Mouse (Mus musculus): ENCODE results near the gene Gm21985.

DNA sequence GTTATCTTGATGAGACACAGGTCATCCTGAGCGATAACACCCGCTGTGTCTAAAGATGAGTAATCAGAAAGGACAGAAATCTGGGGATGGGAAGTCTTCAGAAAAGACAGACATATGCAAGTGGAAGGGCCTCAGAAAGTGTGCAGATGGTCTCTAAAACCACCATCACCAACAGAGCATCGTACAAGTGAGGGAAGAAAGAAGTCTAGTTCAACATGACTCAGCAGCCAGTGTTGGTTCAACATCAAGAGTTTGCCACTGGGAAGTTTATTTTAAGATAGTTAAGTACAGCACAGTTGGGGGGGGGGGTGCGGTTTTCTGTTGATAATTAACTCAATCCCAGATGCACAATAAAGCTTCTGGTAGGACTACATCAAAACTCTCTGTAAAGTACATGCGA lies 45.2 kb upstream of the Gm21985 start:
- TF ChIP-seq POLR2A (IDR thresholded peaks at IDR 0.05; ENCODE audit: borderline replicate concordance, extremely low read depth, insufficient read depth, insufficient read length, poor library complexity, severe bottlenecking) (no peak), CTCF (IDR thresholded peaks at IDR 0.05; ENCODE audit: borderline replicate concordance, extremely low read depth, insufficient read depth, insufficient read length) (no peak)

All from brain, embryonic 14.5 days (tissue).